Mouse (Mus musculus): Measurements from ENCODE around the gene Gm5460.

The Gm5460 gene

DNA sequence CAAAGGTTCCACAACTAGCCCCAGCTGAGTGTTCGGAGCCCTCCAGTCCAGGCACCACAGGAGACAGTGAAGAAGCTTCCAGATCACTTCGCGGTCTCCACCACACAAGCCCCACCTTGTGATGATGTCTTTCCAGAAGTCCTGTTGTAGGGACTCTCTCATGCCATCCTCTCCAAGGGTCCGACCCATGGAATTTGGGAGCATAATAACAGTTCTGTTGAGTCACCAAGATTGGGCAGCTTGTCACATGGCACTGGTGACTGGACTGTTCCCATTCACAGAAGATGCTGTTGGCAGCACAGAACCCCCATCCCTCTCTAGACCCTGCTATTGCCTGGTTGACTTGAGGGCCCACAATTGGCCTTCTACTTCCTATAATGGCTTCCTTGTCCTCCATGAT, at the start of gene Gm5460:
TSS of gene Gm5460 (plus strand) at position 378 of the 400 bp plus-strand sequence.
- no peak for DNase-seq (ENCODE audit: low spot score)

GRCm38 (mm10) chr14:33972679-33973078, 43.9 kb upstream of the Gm5460 start:
- no peak for DNase-seq (ENCODE audit: low spot score)

DNA sequence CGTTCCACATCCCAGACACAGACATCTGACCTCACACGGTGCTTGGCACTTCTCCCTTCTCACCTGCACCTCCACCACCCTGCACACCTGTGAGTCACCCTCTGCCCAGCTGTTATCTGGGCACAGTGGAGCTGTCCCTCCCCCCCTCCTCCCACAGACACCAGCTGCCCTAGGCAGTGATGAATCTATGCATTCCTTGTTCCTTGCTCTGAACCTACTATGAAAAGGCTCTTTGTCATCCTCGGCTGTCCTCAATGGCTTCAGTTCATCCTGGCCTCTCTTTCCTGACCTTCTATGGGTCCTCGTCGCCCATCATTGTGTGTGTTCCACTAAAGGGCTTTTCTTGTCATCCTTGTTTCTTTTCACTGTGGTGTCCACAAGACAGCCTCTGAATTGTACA, 41.8 kb upstream of the Gm5460 start:
- DNase-seq (ENCODE audit: low spot score) = no peak

GRCm38 (mm10) chr14:33977748-33978147, 38.8 kb upstream of the Gm5460 start:
- no peak for DNase-seq (ENCODE audit: low spot score)

DNA sequence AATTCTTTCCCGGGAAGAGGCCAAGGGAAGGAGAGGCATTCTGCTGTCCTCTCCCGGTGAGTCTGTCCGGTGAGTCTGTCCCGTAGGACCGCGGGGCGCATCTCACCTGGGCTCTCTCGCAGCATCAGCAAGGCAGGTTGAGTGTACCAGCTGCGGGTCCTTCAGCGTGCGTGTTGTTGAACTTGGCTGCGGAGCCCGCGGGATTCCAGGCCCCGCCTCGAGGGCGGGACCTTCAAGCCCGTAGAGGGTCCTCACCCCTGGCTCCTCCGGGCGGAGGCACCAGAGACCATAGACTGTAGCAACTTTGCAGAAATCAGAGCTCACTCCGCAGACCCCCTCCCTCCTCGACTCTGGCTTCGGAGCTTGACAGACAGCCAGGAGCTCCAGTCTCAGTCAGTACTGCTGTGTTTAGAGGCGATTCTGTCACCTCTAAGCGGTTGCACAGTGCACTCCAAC, 37.9 kb upstream of the Gm5460 start, which contains the start of gene Zfp488:
TSS of gene Zfp488 (minus strand) at position 161 of the 456 bp plus-strand sequence.
- peak; percentile 36 for DNase-seq (ENCODE audit: low spot score)

- DNase-seq (ENCODE audit: low spot score) = no peak
Observed at GRCm38 (mm10) chr14:33989201-33989600, 27.4 kb upstream of the Gm5460 start.

GRCm38 (mm10) chr14:33991971-33992370, 24.6 kb upstream of the Gm5460 start:
- no peak for DNase-seq (ENCODE audit: low spot score)

DNA sequence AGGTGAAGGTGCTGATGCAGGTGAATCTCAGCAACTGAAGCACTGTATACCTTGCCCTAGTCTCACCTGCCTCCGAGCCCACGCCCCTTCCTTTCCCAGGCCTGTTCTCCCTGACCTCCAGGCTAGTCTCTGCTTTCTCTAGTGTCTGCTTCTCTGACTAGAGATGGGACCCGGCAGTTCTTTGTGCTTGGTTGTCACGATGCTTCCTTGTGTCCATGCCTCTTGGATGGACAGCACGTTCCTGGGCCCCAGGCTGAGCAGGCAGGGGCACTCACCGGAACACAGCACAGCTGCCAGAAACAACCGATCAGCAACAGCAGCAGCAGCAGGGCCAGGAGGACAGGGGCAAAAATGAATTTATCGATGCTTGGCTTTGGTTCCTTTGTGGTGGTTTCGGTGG, 23.5 kb upstream of the Gm5460 start:
- no peak for DNase-seq (ENCODE audit: low spot score)

- no peak for DNase-seq (ENCODE audit: low spot score)
Observed at GRCm38 (mm10) chr14:33993521-33994289, 22.9 kb upstream of the Gm5460 start.

DNA sequence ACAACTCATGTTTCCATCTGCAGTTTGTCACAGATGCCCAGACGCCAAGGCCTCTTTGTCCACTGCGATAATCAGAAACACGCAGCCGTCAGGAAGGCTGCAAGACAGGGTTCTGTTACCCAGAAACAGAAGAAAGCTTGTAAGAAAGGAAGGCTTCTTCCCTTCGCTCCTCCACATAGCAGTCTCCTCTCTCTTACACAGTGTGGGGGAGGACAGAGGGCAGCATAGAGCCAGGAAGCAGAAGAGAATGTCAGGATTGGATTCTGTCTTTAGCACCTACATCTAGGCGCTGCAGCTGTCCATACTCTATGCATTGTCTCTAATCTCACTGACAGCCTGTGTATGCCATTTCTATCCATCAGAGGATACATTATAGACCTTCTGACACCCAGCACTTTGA, 19.1 kb upstream of the Gm5460 start:
- DNase-seq (ENCODE audit: low spot score) = no peak

- no peak for DNase-seq (ENCODE audit: low spot score)
Observed at GRCm38 (mm10) chr14:34000076-34000475, 16.5 kb upstream of the Gm5460 start.

DNA sequence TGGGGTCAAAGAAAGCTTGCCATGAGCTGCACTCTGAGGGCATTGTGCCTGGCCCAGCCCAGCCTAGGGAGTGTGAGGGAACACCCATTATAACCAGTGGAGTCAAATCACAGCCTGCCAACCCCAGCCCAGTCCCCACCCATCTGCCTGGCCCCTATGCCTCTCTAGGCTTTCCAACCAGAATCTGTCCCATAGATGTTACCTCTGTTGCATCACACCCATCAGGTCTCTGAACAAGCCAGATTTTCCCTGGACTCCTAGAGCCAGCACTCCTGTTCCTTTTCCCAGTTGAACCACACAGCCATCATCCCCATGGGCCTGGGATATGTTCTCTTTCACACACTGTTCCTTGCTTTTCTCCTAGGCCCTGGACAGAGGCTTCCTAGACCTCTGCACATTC, 15.1 kb upstream of the Gm5460 start:
- DNase-seq (ENCODE audit: low spot score) = no peak

DNA sequence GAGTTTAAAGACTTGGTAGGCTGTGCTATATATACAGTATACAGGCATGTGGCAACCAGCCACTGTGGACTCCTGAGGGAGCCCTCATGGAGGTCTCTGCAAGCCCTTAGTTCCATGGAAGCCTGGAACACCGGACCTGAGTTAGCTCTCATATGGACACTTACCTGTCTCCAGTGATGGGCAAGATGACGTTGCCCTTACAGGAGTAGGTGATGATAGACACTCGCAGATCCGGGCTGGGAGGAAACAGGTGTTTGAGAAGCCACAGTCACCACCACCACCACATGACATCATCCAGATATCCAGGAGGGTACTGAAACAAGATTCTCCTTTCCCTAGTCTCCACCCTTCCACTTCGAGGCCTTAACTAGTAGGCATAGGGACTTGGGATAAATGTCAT, 14.2 kb upstream of the Gm5460 start:
- DNase-seq (ENCODE audit: low spot score) = no peak

DNA sequence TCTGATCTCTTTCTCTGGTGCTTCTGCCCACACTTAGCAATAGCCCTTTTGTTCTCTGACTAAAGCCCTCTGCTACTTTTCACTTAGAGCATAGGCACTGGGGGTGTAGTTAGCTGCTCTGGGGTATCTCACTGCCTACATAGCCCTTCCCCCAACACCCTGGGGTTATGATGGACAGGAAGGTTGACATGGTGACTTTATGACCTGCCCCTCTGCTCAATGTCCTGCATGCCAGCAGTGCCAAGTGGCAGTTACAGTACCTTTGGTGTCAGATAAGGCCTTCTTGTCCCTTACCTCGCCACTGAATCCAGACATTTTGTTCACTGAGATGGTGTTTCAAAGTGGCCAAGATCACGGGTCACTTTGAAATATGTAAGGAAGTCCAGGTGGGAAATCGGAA, 1.5 kb upstream of the Gm5460 start, which contains the start of gene Gm30083:
TSS of gene Gm30083 (minus strand) at position 120 of the 400 bp plus-strand sequence.
- DNase-seq (ENCODE audit: low spot score) = no peak

GRCm38 (mm10) chr14:34016938-34017337, 380 bp downstream of the Gm5460 start:
- no peak for DNase-seq (ENCODE audit: low spot score)

DNA sequence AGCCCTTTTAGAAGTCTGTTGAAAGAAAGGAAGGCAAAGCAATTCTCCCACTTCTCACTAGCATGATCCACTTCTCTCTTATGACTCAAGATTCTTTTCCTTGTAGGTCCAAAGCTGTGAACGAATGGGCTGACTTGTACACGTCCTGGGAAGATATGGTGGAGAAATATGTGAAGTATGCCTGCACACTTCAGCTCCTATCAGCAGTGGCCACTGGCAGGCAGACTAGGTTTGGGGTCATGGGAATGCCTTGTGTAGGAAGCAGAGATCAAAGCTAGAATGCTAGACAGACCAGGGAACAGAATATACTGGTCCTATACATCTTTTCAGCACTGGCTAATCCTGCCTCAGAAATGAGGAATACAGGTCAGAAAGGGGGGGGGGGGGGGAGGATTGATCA, 10.2 kb downstream of the Gm5460 start:
- DNase-seq (ENCODE audit: low spot score) = no peak

GRCm38 (mm10) chr14:34033841-34034610, 17.5 kb downstream of the Gm5460 start:
- DNase-seq (ENCODE audit: low spot score) = no peak

- no peak for DNase-seq (ENCODE audit: low spot score)
Observed at GRCm38 (mm10) chr14:34041241-34041640, 24.7 kb downstream of the Gm5460 start.

DNA sequence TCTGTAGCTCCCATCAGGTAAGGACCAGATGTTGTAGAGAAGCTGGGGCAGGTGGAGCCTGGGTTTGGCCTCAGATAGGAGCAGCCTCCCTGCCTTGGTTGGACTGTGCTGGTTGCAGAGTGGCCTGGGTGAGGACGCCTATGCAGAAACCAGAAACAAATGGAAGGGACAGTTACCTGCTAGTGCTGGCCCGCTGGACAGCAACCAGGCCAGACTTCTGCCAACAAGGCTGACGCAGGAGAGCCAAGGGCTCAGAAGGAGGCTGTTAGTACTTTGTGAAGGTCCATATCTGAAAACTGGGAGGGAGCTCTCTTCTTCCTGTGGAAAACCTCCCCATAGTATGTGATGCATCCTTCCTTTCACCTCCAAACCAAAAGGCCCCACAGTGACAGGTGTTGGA, 26.8 kb downstream of the Gm5460 start:
- no peak for DNase-seq (ENCODE audit: low spot score)

- no peak for DNase-seq (ENCODE audit: low spot score)
Observed at GRCm38 (mm10) chr14:34050101-34050779, 33.7 kb downstream of the Gm5460 start.

- DNase-seq (ENCODE audit: low spot score) = no peak
Observed at GRCm38 (mm10) chr14:34052516-34052915, 36.0 kb downstream of the Gm5460 start, which contains the start of gene Antxrl. Antxrl (plus strand) TSS chr14:34052707.

DNA sequence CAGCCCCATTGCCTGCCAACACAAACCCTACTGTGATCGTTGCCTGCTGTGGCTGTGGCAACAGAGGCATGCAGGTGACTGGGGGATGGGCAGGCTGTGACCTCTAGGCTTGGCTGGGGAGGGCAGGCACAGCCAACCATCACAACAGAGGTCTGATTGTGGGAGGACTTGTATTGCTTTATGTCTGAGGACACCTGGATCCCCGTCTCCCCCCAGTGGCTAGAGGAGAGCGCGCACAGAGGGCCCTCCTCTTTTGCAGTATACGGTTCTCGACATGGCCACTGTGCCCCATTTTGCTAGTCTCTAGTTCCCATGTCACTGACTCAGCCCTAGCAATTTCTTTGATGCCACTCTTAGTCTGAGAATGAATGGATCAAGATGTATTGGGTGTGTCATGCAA, 55.1 kb downstream of the Gm5460 start:
- DNase-seq (ENCODE audit: low spot score) = no peak
